Mouse (Mus musculus): ENCODE data around the gene Pomgnt1.

GRCm38 (mm10) chr4:116173752-116174151 is 50.1 kb downstream of the Pomgnt1 start:
- TF ChIP-seq EP300 (IDR thresholded peaks at IDR 0.05; ENCODE audit: low read length) (no peak), POLR2A (IDR thresholded peaks at IDR 0.05; ENCODE audit: low read depth, low read length) (no peak), ZNF384 (IDR thresholded peaks at IDR 0.05; ENCODE audit: low read depth, low read length) (no peak), CTCF (conservative IDR thresholded peaks at IDR 0.05 in 1 of 2, IDR thresholded peaks at IDR 0.05 in 1 of 2; ENCODE audit: low read depth in 2 of 2, low read length in 2 of 2) (0 out of 4 replicates have a peak, but pooled peaks of 1 of the 2 experiments have one; percentile 8), JUN (IDR thresholded peaks at IDR 0.05; ENCODE audit: insufficient read depth, low read depth, low read length) (no peak)

Measured in CH12.LX (cell line).